ENCODE assay signal across 9 mouse cellular contexts in genomic region chr6:146662679-146663078, GRCm38 (mm10). TPM values are rescaled to one million over a fixed set of nuclear protein-coding genes. Genes with fewer than 3 reads are reported as not detected.
DNase-seq lines count a peak whose midpoint lies in the region; ATAC-seq and TF ChIP-seq lines count a peak whose summit lies in the region.
"Had no signal": no experiment of that assay in that cellular context is flagged by ENCODE, and none has a peak within 500 bp of the region (broad histone marks: within the 10 kb centered on the region; RNA-seq: fewer than 3 reads in every experiment).

No protein-coding gene starts in this region.

- no peaks in the 10 kb centered on the region for H3K9me3 ChIP-seq in liver, embryonic 12.5 days (replicated peaks)
- no peaks in the 10 kb centered on the region for H3K9me3 ChIP-seq in liver, embryonic 14.5 days (ENCODE audit: control insufficient read depth, low read length)
- H3K9me3 ChIP-seq: heart, embryonic 13.5 days had no signal

- no peak for TF ChIP-seq POLR2A in liver, adult 2 months (IDR thresholded peaks at IDR 0.05; ENCODE audit: extremely low read depth, insufficient read depth, low read length)

- no peak overlapping the region for H3K4me3 ChIP-seq in liver, adult 2 months (ENCODE audit: insufficient read depth, low read depth, low read length)
- H3K4me3 ChIP-seq in liver, embryonic 12.5 days = no peak overlapping the region
- no peak overlapping the region for H3K4me3 ChIP-seq in liver, embryonic 14.5 days (ENCODE audit: insufficient read depth in 1 of 2, low read depth in 2 of 2, low read length in 2 of 2)
- H3K4me3 ChIP-seq: heart, embryonic 13.5 days had no signal

- no peak overlapping the region for H3K27ac ChIP-seq in liver, adult 2 months (replicated peaks; ENCODE audit: insufficient read depth, low read depth, low read length)
- no peak overlapping the region for H3K27ac ChIP-seq in liver, embryonic 12.5 days
- H3K27ac ChIP-seq in liver, embryonic 14.5 days = no peak overlapping the region

- DNase-seq in adrenal gland, adult (ENCODE audit: inconsistent age in 2 of 2, low spot score in 1 of 2) = peak; percentile 58 to 82
- no peak for DNase-seq in adrenal gland, postnatal 4 days (ENCODE audit: low spot score in 2 of 2)
- peak; percentile 66 for DNase-seq in liver, adult 2 months (ENCODE audit: extremely low read depth, low read depth, low spot score)
- DNase-seq in adrenal gland, postnatal 14 days = peak; percentile 66
- DNase-seq in liver, embryonic 14.5 days (ENCODE audit: low read depth in 3 of 3, low spot score in 3 of 3) = no peak
- peak; percentile 14 to 40 for DNase-seq in spleen, postnatal 14 days (ENCODE audit: low spot score in 2 of 2)

- 30% methylated on average over 5 of the region's 5 CpGs for WGBS in liver, adult 2 months
- 23% methylated on average over 5 of the region's 5 CpGs for WGBS in liver, embryonic 12.5 days (ENCODE audit: insufficient replicate concordance)
- 19% methylated on average over 5 of the region's 5 CpGs for WGBS in liver, embryonic 14.5 days (ENCODE audit: insufficient replicate concordance)

- ATAC-seq in liver, embryonic 12.5 days = no peak
- ATAC-seq in frontal cortex, adult (ENCODE audit: low TSS enrichment) = peak; percentile 88
- peak; percentile 34; the same call in 1 of the 2 replicates for ATAC-seq in liver, embryonic 14.5 days (ENCODE audit: insufficient read depth)

- no peaks in the 10 kb centered on the region for H3K27me3 ChIP-seq in liver, adult 2 months (ENCODE audit: control insufficient read depth, insufficient read depth, low read length)
- H3K27me3 ChIP-seq in liver, embryonic 12.5 days (replicated peaks) = no peaks in the 10 kb centered on the region
- no peaks in the 10 kb centered on the region for H3K27me3 ChIP-seq in liver, embryonic 14.5 days (ENCODE audit: control insufficient read depth, insufficient read depth, low read length)
- H3K27me3 ChIP-seq: heart, embryonic 13.5 days had no signal

- TF ChIP-seq EP300 in liver, embryonic 14.5 days (IDR thresholded peaks at IDR 0.05; ENCODE audit: low read depth) = no peak

- no peaks in the 10 kb centered on the region for H3K79me2 ChIP-seq in liver, adult 2 months (ENCODE audit: control insufficient read depth, insufficient read depth, low read length)

- H3K36me3 ChIP-seq in liver, adult 2 months (ENCODE audit: control insufficient read depth, insufficient read depth, low read length) = no peaks in the 10 kb centered on the region
- no peaks in the 10 kb centered on the region for H3K36me3 ChIP-seq in liver, embryonic 12.5 days
- H3K36me3 ChIP-seq in liver, embryonic 14.5 days (replicated peaks; ENCODE audit: control insufficient read depth, insufficient read depth, low read depth) = no peaks in the 10 kb centered on the region
- H3K36me3 ChIP-seq: heart, embryonic 13.5 days had no signal

- H3K9ac ChIP-seq in liver, adult 2 months (ENCODE audit: low read depth, low read length) = no peak overlapping the region
- no peak overlapping the region for H3K9ac ChIP-seq in liver, embryonic 12.5 days
- H3K9ac ChIP-seq in liver, embryonic 14.5 days (replicated peaks) = no peak overlapping the region
- H3K9ac ChIP-seq: heart, embryonic 13.5 days had no signal

- H3K4me1 ChIP-seq in liver, adult 2 months (ENCODE audit: control insufficient read depth, insufficient read depth, low read length) = peaks cover 5% of the 10 kb centered on the region
- no peaks in the 10 kb centered on the region for H3K4me1 ChIP-seq in liver, embryonic 12.5 days
- no peaks in the 10 kb centered on the region for H3K4me1 ChIP-seq in liver, embryonic 14.5 days (replicated peaks; ENCODE audit: control insufficient read depth in 2 of 2, insufficient read depth in 2 of 2, low read length in 1 of 2)

- no peak overlapping the region for H3K4me2 ChIP-seq in liver, embryonic 12.5 days
- H3K4me2 ChIP-seq in liver, embryonic 14.5 days (ENCODE audit: low read depth) = no peak overlapping the region
- H3K4me2 ChIP-seq: heart, embryonic 13.5 days had no signal

- TF ChIP-seq CTCF in liver, adult 2 months (IDR thresholded peaks at IDR 0.05; ENCODE audit: low read depth, low read length) = peak; percentile 89
- TF ChIP-seq CTCF in liver, embryonic 14.5 days (IDR thresholded peaks at IDR 0.05; ENCODE audit: low read depth) = peak; percentile 86

RNA-seq across cellular contexts. Expression of gene Tm7sf3, which starts 20.1 kb away (rescaled TPM):
- total RNA-seq in adrenal gland, postnatal 4 days (2021) = 10 to 100 TPM; 59.8 to 66.3 TPM
- 48.5 and 54.2 TPM in 2 replicates for total RNA-seq in liver, adult 2 months (2014; rRNA removed)
- 21.8 and 26.2 TPM in 2 replicates for polyA plus RNA-seq in liver, adult 2 months (2012; rRNA removed)
- 40.5 TPM in 2 replicates for polyA plus RNA-seq in liver, embryonic 12.5 days (2016; fragmentation: Nextera tagmentation; extraction: Ambion mirVana)
- 38.3 and 40.4 TPM in 2 replicates for total RNA-seq in adrenal gland, postnatal 14 days (2021)
- 9.4 and 11.2 TPM in 2 replicates for polyA plus RNA-seq in liver, embryonic 14.5 days (2012; rRNA removed)
- 24.8 and 27.6 TPM in 2 replicates for polyA plus RNA-seq in liver, embryonic 14.5 days (2014; fragmentation: Nextera tagmentation; extraction: Ambion mirVana)

RNA-seq across cellular contexts. Expression of gene Med21, which starts 20.3 kb away (rescaled TPM):
- 10 to 100 TPM; 60.3 to 69.7 TPM for total RNA-seq in adrenal gland, postnatal 4 days (2021)
- total RNA-seq in liver, adult 2 months (2014; rRNA removed) = 42.9 and 56.4 TPM in 2 replicates
- polyA plus RNA-seq in liver, adult 2 months (2012; rRNA removed) = 20.9 and 35.0 TPM in 2 replicates
- polyA plus RNA-seq in liver, embryonic 12.5 days (2016; fragmentation: Nextera tagmentation; extraction: Ambion mirVana) = 72.8 and 77.8 TPM in 2 replicates
- total RNA-seq in adrenal gland, postnatal 14 days (2021) = 63.7 and 66.8 TPM in 2 replicates
- 34.7 and 44.7 TPM in 2 replicates for polyA plus RNA-seq in liver, embryonic 14.5 days (2012; rRNA removed)
- polyA plus RNA-seq in liver, embryonic 14.5 days (2014; fragmentation: Nextera tagmentation; extraction: Ambion mirVana) = 64.1 and 65.8 TPM in 2 replicates

Comparison
In these comparisons a context has a peak if more than half of its experiments do, and no peak if none do; other contexts are left out.
1. DNase-seq: peak in adrenal gland, adult (2 of 2), liver, adult 2 months (single experiment), adrenal gland, postnatal 14 days (single experiment) and spleen, postnatal 14 days (2 of 2); none in adrenal gland, postnatal 4 days (0 of 2) and liver, embryonic 14.5 days (0 of 3).